Mouse (Mus musculus): ENCODE data around the gene Pnkd. TPM values are rescaled to one million over a fixed set of nuclear protein-coding genes. Genes with fewer than 3 reads are reported as not detected.

Gene Pnkd
- polyA plus RNA-seq, 1 experiment from 2014 or later = 104 TPM

- H3K36me3 ChIP-seq (ENCODE audit: control insufficient read depth, insufficient read depth, low read length) = no peaks in the 10 kb centered on the region
- H3K4me2 ChIP-seq (ENCODE audit: low read depth) = no peak overlapping the region
- no peak overlapping the region for H3K4me3 ChIP-seq (ENCODE audit: low read depth, low read length)
- ATAC-seq (ENCODE audit: insufficient read depth, low FRiP score, low TSS enrichment) = no peak
- H3K27ac ChIP-seq (ENCODE audit: low read depth, low read length) = no peak overlapping the region
- no peak for DNase-seq (ENCODE audit: low spot score)
- H3K9me3 ChIP-seq (ENCODE audit: control insufficient read depth, low read length) = no peaks in the 10 kb centered on the region
- no peaks in the 10 kb centered on the region for H3K27me3 ChIP-seq (ENCODE audit: control insufficient read depth, insufficient read depth, low read length)
- WGBS = 88% methylated on average over 4 of the region's 4 CpGs
- H3K9ac ChIP-seq (ENCODE audit: low read length) = no peak overlapping the region
- H3K4me1 ChIP-seq (ENCODE audit: control insufficient read depth, insufficient read depth, low read length) = no peaks in the 10 kb centered on the region
Measured at GRCm38 (mm10) chr1:74376396-74376795, 91.7 kb downstream of the Pnkd start.

GRCm38 (mm10) chr1:74379058-74379504 lies 94.4 kb downstream of the Pnkd start:
- Histone ChIP-seq H3K4me1 (ENCODE audit: control insufficient read depth, insufficient read depth, low read length) (no peaks in the 10 kb centered on the region), H3K27ac (ENCODE audit: low read depth, low read length) (no peak overlapping the region), H3K9ac (ENCODE audit: low read length) (no peak overlapping the region), H3K9me3 (ENCODE audit: control insufficient read depth, low read length) (no peaks in the 10 kb centered on the region), H3K4me3 (ENCODE audit: low read depth, low read length) (no peak overlapping the region), H3K4me2 (ENCODE audit: low read depth) (no peak overlapping the region), H3K27me3 (ENCODE audit: control insufficient read depth, insufficient read depth, low read length) (no peaks in the 10 kb centered on the region), H3K36me3 (ENCODE audit: control insufficient read depth, insufficient read depth, low read length) (no peaks in the 10 kb centered on the region)
- DNase-seq (ENCODE audit: low spot score) (no peak), ATAC-seq (ENCODE audit: insufficient read depth, low FRiP score, low TSS enrichment) (no peak)
- WGBS = 84% methylated on average over 7 of the region's 7 CpGs

GRCm38 (mm10) chr1:74380484-74380883 lies 95.8 kb downstream of the Pnkd start:
- Histone ChIP-seq H3K9me3 (ENCODE audit: control insufficient read depth, low read length) (no peaks in the 10 kb centered on the region), H3K4me2 (ENCODE audit: low read depth) (no peak overlapping the region), H3K9ac (ENCODE audit: low read length) (no peak overlapping the region), H3K27me3 (ENCODE audit: control insufficient read depth, insufficient read depth, low read length) (no peaks in the 10 kb centered on the region), H3K27ac (ENCODE audit: low read depth, low read length) (no peak overlapping the region), H3K4me1 (ENCODE audit: control insufficient read depth, insufficient read depth, low read length) (no peaks in the 10 kb centered on the region), H3K4me3 (ENCODE audit: low read depth, low read length) (no peak overlapping the region), H3K36me3 (ENCODE audit: control insufficient read depth, insufficient read depth, low read length) (no peaks in the 10 kb centered on the region)
- DNase-seq (ENCODE audit: low spot score) (no peak), ATAC-seq (ENCODE audit: insufficient read depth, low FRiP score, low TSS enrichment) (no peak)
- 83% methylated on average over 5 of the region's 5 CpGs for WGBS

DNA sequence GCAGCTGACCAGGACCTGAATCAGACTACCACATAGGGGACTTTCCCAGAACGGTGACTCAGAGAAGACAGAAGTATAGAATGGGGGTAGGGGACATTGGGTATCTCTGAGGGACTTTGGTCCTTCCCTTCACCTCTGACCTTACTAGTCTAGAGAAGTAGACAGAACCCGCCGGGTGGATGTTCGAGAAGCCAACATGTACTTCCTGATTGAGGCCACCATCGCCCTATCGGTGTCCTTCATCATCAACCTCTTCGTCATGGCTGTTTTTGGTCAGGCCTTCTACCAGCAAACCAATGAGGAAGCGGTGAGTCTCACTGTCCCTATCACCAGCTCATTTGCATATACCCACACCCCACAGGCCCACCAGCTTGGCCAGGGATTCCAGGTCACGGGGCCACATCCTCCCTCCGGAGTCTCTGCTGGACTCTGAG lies 96.9 kb downstream of the Pnkd start:
- ATAC-seq (ENCODE audit: insufficient read depth, low FRiP score, low TSS enrichment) = no peak
- H3K27ac ChIP-seq (ENCODE audit: low read depth, low read length) = no peak overlapping the region
- H3K4me2 ChIP-seq (ENCODE audit: low read depth) = no peak overlapping the region
- H3K9me3 ChIP-seq (ENCODE audit: control insufficient read depth, low read length) = no peaks in the 10 kb centered on the region
- no peaks in the 10 kb centered on the region for H3K4me1 ChIP-seq (ENCODE audit: control insufficient read depth, insufficient read depth, low read length)
- DNase-seq (ENCODE audit: low spot score) = no peak
- no peaks in the 10 kb centered on the region for H3K27me3 ChIP-seq (ENCODE audit: control insufficient read depth, insufficient read depth, low read length)
- H3K9ac ChIP-seq (ENCODE audit: low read length) = no peak overlapping the region
- H3K36me3 ChIP-seq (ENCODE audit: control insufficient read depth, insufficient read depth, low read length) = no peaks in the 10 kb centered on the region
- WGBS = 88% methylated on average over 10 of the region's 10 CpGs
- no peak overlapping the region for H3K4me3 ChIP-seq (ENCODE audit: low read depth, low read length)

DNA sequence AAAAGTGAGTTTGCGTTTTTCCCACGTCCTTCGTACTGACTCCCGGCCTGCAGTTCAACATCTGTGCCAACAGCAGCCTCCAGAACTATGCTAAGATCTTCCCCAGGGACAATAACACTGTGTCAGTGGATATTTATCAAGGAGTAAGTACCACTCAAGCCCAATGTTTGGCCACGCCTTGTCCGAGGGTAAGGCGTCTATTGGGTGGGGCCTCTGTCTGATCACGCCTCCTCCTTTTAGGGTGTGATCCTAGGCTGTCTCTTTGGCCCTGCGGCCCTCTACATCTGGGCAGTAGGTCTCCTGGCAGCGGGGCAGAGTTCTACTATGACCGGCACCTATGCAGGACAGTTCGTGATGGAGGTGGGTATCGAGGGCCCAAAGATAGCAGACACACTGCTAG lies 98.7 kb downstream of the Pnkd start:
- DNase-seq (ENCODE audit: low spot score) = no peak
- no peaks in the 10 kb centered on the region for H3K9me3 ChIP-seq (ENCODE audit: control insufficient read depth, low read length)
- H3K27me3 ChIP-seq (ENCODE audit: control insufficient read depth, insufficient read depth, low read length) = no peaks in the 10 kb centered on the region
- no peak overlapping the region for H3K4me3 ChIP-seq (ENCODE audit: low read depth, low read length)
- no peaks in the 10 kb centered on the region for H3K36me3 ChIP-seq (ENCODE audit: control insufficient read depth, insufficient read depth, low read length)
- no peak for ATAC-seq (ENCODE audit: insufficient read depth, low FRiP score, low TSS enrichment)
- no peak overlapping the region for H3K27ac ChIP-seq (ENCODE audit: low read depth, low read length)
- no peak overlapping the region for H3K4me2 ChIP-seq (ENCODE audit: low read depth)
- WGBS = 86% methylated on average over 13 of the region's 13 CpGs
- no peak overlapping the region for H3K9ac ChIP-seq (ENCODE audit: low read length)
- H3K4me1 ChIP-seq (ENCODE audit: control insufficient read depth, insufficient read depth, low read length) = 0 out of 2 replicates have a peak, but pooled peaks cover 2% of the 10 kb centered on the region

GRCm38 (mm10) chr1:74384525-74384924 lies 99.8 kb downstream of the Pnkd start:
- Histone ChIP-seq H3K27me3 (ENCODE audit: control insufficient read depth, insufficient read depth, low read length) (no peaks in the 10 kb centered on the region), H3K4me1 (ENCODE audit: control insufficient read depth, insufficient read depth, low read length) (0 out of 2 replicates have a peak, but pooled peaks cover 2% of the 10 kb centered on the region), H3K36me3 (ENCODE audit: control insufficient read depth, insufficient read depth, low read length) (no peaks in the 10 kb centered on the region), H3K4me3 (ENCODE audit: low read depth, low read length) (no peak overlapping the region), H3K4me2 (ENCODE audit: low read depth) (no peak overlapping the region), H3K9ac (ENCODE audit: low read length) (no peak overlapping the region), H3K27ac (ENCODE audit: low read depth, low read length) (no peak overlapping the region), H3K9me3 (ENCODE audit: control insufficient read depth, low read length) (no peaks in the 10 kb centered on the region)
- DNase-seq (ENCODE audit: low spot score) (no peak), ATAC-seq (ENCODE audit: insufficient read depth, low FRiP score, low TSS enrichment) (no peak)
- 82% methylated on average over 8 of the region's 8 CpGs for WGBS

GRCm38 (mm10) chr1:74385064-74385463 lies 100.3 kb downstream of the Pnkd start:
- H3K9me3 ChIP-seq (ENCODE audit: control insufficient read depth, low read length) = no peaks in the 10 kb centered on the region
- no peak overlapping the region for H3K9ac ChIP-seq (ENCODE audit: low read length)
- H3K4me3 ChIP-seq (ENCODE audit: low read depth, low read length) = no peak overlapping the region
- WGBS = 91% methylated on average over 10 of the region's 10 CpGs
- no peak for ATAC-seq (ENCODE audit: insufficient read depth, low FRiP score, low TSS enrichment)
- H3K36me3 ChIP-seq (ENCODE audit: control insufficient read depth, insufficient read depth, low read length) = no peaks in the 10 kb centered on the region
- DNase-seq (ENCODE audit: low spot score) = no peak
- H3K27me3 ChIP-seq (ENCODE audit: control insufficient read depth, insufficient read depth, low read length) = no peaks in the 10 kb centered on the region
- no peak overlapping the region for H3K27ac ChIP-seq (ENCODE audit: low read depth, low read length)
- H3K4me2 ChIP-seq (ENCODE audit: low read depth) = no peak overlapping the region
- 0 out of 2 replicates have a peak, but pooled peaks cover 2% of the 10 kb centered on the region for H3K4me1 ChIP-seq (ENCODE audit: control insufficient read depth, insufficient read depth, low read length)

DNA sequence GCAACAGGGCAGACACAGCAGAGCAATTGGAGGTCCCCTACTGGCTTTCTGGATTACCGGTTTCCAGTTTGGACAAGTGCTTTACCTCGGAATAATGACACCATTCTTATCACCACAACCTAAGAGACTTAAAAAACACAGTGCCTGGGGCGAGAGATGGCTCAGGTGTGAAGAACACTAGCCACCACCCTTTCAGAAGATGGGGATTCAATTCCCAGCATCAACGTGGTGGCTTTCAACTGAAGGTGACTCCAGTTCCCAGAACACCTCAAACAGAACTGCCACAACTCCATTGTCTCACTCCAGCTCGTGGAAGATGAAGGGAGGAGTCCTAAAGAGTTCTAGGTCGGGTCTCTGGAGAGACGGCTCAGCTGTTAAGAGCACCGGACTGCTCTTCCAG lies 100.8 kb downstream of the Pnkd start:
- Histone ChIP-seq H3K9me3 (ENCODE audit: control insufficient read depth, low read length) (no peaks in the 10 kb centered on the region), H3K9ac (ENCODE audit: low read length) (no peak overlapping the region), H3K4me1 (ENCODE audit: control insufficient read depth, insufficient read depth, low read length) (peaks cover 6% of the 10 kb centered on the region; the same call in 1 of the 2 replicates), H3K4me2 (ENCODE audit: low read depth) (no peak overlapping the region), H3K36me3 (ENCODE audit: control insufficient read depth, insufficient read depth, low read length) (no peaks in the 10 kb centered on the region), H3K4me3 (ENCODE audit: low read depth, low read length) (no peak overlapping the region), H3K27ac (ENCODE audit: low read depth, low read length) (no peak overlapping the region), H3K27me3 (ENCODE audit: control insufficient read depth, insufficient read depth, low read length) (0 out of 2 replicates have a peak, but pooled peaks cover 1% of the 10 kb centered on the region)
- ATAC-seq (ENCODE audit: insufficient read depth, low FRiP score, low TSS enrichment) (no peak), DNase-seq (ENCODE audit: low spot score) (no peak)
- 88% methylated on average over 8 of the region's 8 CpGs for WGBS

DNA sequence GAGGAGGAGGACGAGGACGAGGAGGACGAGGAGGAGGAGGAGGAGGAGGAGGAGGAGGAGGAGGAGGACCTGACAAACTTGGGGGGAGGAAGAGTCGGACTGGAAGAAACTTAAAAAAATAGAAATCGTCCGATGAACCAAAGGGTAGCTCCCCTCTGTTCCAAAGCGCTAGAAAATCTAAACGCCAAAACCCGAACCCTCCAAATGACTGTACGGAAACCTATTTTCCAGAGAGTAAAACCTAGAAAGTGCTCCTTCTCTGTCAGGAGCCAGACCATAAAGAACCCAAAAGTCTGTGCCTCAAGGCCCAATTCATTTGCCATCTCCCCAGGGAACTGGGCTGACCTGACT lies 101.6 kb downstream of the Pnkd start:
- 58% methylated on average over 7 of the region's 10 CpGs for WGBS
- Histone ChIP-seq H3K27me3 (ENCODE audit: control insufficient read depth, insufficient read depth, low read length) (0 out of 2 replicates have a peak, but pooled peaks cover 4% of the 10 kb centered on the region), H3K36me3 (ENCODE audit: control insufficient read depth, insufficient read depth, low read length) (no peaks in the 10 kb centered on the region), H3K9me3 (ENCODE audit: control insufficient read depth, low read length) (no peaks in the 10 kb centered on the region), H3K27ac (ENCODE audit: low read depth, low read length) (peak overlapping the region; percentile 91), H3K4me2 (ENCODE audit: low read depth) (peak overlapping the region; percentile 63), H3K4me1 (ENCODE audit: control insufficient read depth, insufficient read depth, low read length) (peaks cover 6% of the 10 kb centered on the region; the same call in 1 of the 2 replicates), H3K4me3 (ENCODE audit: low read depth, low read length) (peak overlapping the region; percentile 58), H3K9ac (ENCODE audit: low read length) (peak overlapping the region; percentile 73)
- DNase-seq (ENCODE audit: low spot score) (no peak), ATAC-seq (ENCODE audit: insufficient read depth, low FRiP score, low TSS enrichment) (no peak)

All from neural tube, embryonic 11.5 days (tissue).